Mouse (Mus musculus) thymus, postnatal 0 days (tissue): ENCODE results near the gene Tex19.2. TPM values are rescaled to one million over a fixed set of nuclear protein-coding genes. Genes with fewer than 3 reads are reported as not detected.

Source experiments
- DNase-seq: peaks from one replicate; pipeline ENCODE4 v3.0.0-alpha.2; 2015; ENCODE audit warnings: low spot score
- polyA plus RNA-seq: library from polyadenylated mRNA; unstranded; fragments of >200 nt; fragmentation: Nextera tagmentation; extraction: Ambion mirVana; gene quantifications from 2 replicates; pipeline ENCODE4 v1.2.1, GENCODE M21; 2015

The Tex19.2 gene
- polyA plus RNA-seq = 0.10 and 0.13 TPM in 2 replicates

DNA sequence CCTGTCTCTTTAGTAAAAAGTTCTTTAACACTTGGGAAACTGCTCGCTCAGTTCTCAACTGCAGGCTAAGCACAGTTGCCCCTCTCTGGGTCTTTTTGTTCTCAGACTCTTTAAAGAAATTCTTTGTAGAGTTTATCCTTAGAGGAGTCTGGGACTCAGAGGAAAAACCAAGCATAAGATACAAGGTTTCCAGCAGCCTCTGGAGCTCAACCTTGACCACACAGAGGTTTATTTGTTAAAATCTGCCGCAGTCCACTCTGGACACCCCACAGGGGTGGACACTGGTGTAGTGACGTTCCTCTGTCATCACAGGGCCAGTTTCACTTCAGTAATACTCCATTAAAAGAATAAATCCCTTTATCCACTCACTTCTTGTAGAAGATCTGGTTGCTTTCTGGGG lies at the start of gene Tex19.2:
TSS of gene Tex19.2 (minus strand) at position 101 of the 400 bp plus-strand sequence.
- DNase-seq = no peak

- DNase-seq = no peak
These were observed 45.3 kb upstream of the Tex19.2 start for GRCm38 (mm10) chr11:121163751-121164150.

- no peak for DNase-seq
These were observed 42.3 kb upstream of the Tex19.2 start for GRCm38 (mm10) chr11:121160636-121161346.

GRCm38 (mm10) chr11:121159971-121160370 lies 41.5 kb upstream of the Tex19.2 start, which contains the start of gene Uts2r:
TSS of gene Uts2r (plus strand) at chr11:121160271.
- no peak for DNase-seq

GRCm38 (mm10) chr11:121156411-121156891 lies 38.0 kb upstream of the Tex19.2 start:
- no peak for DNase-seq

GRCm38 (mm10) chr11:121154203-121154602 lies 35.7 kb upstream of the Tex19.2 start:
- DNase-seq = no peak

DNA sequence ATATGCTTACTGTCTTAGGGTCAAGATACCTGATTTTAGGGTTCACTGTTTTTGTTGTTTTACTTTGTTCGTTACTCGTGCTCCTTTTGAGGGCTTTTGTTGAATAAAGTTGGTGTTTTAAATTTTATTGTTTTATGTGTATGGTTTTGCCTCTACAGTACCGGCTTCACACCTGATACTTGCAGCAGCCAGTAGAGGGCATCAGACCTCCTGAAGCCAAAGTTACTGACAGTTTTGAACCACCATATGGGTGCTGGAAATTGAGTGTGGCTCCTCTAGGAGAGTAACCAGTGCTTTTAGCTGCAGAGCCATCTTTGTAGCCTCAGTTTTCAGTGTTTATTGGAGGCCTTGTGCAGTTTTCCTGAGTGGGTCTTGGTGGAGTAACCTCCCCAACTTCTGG lies 29.7 kb upstream of the Tex19.2 start:
- DNase-seq = peak; percentile 12

DNA sequence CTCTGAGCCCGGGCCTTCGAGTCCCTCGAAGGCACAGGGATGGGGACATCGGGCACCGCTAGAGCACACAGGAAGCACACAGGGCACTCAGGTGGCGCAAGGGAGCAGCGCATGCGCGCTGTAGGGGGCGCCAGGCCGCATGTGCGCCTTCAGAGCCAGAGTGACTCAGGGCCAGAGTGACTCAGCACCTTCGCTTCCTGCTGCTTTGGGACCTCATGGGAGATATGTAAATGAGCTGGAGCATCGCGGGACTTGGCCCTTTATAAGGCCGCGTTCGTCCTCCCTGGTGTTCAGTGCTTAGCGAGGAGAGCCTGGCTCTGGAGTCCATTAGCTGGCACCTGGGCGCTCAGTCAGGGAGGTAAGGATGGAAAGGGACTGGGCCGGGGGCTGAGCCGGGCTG lies 27.4 kb upstream of the Tex19.2 start, which contains the start of gene Tex19.1:
TSS of gene Tex19.1 (plus strand) at position 279 of the 400 bp plus-strand sequence.
- DNase-seq = peak; percentile 6

GRCm38 (mm10) chr11:121143325-121144015 lies 25.0 kb upstream of the Tex19.2 start:
- no peak for DNase-seq

DNA sequence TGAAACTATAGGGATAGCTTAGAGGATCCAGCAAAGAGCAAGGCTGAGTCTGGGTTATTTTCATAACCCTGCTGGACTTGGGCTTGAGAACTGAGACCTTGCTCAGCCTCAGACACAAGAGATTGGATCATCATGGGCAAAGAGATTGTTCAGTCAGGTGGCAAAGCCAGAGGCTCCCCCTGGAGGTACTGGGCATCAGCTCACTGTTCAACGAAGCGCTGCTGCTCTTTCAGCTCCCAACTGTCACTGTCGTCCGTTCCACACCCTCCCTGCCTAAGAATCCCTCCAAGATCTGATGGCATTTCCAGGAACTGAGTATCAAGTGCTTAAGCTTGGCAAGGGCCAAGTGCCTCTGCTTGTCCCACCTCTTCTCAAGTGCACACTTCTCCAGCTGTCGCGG lies 20.3 kb upstream of the Tex19.2 start:
- no peak for DNase-seq

DNA sequence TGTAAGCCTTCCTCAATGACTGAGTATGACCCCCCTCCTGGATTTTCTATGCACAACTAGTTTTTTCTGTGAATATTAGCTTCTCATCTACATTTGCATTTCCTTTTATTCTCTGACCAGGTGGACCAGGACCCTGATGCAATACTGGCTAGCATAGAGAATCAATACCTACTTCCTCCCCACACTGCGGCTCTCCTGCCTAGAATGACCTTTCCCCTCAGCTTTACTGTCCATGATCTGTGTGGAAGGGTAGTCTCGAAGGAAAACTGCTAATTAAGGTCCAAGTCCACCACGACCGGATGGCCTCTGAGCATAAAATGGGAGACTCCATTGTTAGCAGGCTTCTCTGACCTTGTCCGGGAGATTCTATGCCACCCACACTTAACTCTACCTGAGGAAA lies 19.2 kb upstream of the Tex19.2 start:
- DNase-seq = no peak

GRCm38 (mm10) chr11:121134600-121134999 lies 16.1 kb upstream of the Tex19.2 start:
- DNase-seq = no peak

DNA sequence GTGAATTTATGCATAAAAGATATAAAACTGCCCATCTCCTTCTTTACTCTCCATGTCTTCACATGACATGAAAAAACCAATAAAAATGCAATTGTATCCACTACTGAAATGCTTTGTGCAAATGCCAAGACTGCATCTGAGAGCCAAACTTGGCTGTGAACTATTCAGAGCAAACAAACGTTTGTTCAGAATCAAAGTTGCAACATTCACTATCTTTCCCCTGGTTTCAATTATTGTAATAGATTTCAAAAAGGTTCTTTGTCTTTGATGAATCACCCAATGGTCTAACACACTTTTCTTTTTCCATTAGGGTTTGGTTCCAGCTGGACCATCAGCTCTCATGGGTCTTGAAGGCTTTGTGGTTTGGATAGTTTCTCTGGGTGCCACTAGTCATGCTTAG lies 11.1 kb upstream of the Tex19.2 start:
- DNase-seq = no peak

DNA sequence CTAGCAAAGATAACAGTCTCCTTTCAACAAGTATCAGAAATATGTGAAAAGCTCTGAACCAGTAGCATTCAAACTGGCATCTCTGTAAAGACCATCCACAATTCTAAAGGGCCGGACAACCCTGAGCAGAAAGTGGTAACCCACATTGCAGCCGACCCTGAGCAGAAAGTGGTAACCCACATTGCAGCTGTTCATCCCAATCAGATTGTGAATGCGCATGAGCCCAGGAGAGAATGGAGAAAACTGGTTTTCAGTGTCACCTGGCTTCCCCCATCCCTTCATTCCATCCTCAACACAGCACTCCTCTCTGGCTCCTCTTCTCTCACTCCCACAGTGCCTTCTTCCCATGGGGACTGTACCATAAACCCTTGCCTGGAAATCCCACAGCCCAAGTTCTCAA lies 9.0 kb upstream of the Tex19.2 start:
- no peak for DNase-seq

GRCm38 (mm10) chr11:121126395-121126794 lies 7.9 kb upstream of the Tex19.2 start:
- peak; percentile 26 for DNase-seq

DNA sequence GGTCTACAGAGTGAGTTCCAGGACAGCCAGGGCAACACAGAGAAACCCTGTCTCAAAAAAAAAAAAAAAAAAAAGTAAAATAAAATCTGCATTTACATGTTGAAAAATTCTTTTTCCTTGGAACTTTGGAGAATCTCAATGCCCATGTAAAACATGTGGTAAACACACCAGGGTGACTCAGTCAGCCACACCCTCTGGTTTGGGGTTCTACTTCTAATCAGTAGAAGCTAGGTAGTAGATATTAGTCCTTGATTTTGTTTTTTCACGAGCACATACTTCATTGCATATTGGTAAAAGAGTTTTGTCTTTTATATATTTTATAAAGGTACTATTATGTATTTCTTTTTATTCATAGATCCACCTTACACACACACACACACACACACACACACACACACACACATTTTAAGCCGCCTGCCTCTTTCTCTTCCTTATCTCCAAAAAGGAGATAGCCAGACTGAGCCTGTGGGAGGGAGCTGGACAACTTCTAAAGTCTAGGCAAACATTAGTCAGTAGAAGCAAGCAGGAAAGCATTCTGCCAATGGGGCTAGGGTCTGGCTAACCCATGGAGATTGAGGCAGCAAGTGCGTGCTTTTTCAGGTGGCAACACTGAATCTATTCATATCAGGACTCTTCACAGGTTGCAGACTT lies 7.2 kb upstream of the Tex19.2 start:
- DNase-seq = no peak

DNA sequence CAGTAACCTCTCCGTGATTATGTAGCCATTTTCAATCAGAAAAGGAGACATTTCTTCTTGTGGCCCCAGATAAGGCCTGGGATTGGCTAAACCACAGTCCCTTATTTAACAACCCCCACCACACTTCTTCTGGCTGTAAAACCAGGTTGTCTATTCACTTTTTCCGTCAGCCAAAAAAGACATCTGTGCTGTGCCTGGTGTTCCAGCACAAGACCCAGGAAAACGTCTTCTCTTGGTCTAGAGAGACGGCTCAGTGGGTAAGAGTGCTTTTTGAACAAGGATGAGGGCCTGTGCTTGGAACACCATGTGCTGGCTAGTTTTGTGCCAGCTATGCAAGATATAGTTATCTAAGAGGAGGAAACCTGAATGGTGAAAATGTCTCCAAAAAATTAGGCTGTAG lies 5.0 kb upstream of the Tex19.2 start:
- no peak for DNase-seq

- no peak for DNase-seq
These were observed 3.7 kb upstream of the Tex19.2 start for GRCm38 (mm10) chr11:121122024-121122670.

DNA sequence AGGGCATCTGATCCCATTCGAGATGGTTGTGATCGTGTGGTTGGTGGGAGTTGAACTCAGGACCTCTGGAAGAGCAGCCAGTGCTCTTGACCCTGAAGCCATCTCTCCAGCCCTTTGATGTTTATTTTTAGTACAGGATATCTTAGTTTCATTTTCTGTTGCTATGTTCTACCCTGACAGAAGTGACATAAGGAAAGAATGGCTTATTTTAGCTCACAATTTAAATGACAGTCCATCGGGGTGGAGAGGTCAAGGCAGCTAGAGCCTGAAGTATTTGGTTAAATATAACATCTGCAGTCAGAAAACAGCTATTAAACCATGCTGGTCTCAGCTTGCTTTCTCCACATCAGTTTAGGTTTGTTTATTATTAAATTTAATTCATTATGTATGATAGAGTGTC lies 2.7 kb upstream of the Tex19.2 start:
- no peak for DNase-seq

GRCm38 (mm10) chr11:121118106-121118505 lies 371 bp downstream of the Tex19.2 start:
- no peak for DNase-seq

DNA sequence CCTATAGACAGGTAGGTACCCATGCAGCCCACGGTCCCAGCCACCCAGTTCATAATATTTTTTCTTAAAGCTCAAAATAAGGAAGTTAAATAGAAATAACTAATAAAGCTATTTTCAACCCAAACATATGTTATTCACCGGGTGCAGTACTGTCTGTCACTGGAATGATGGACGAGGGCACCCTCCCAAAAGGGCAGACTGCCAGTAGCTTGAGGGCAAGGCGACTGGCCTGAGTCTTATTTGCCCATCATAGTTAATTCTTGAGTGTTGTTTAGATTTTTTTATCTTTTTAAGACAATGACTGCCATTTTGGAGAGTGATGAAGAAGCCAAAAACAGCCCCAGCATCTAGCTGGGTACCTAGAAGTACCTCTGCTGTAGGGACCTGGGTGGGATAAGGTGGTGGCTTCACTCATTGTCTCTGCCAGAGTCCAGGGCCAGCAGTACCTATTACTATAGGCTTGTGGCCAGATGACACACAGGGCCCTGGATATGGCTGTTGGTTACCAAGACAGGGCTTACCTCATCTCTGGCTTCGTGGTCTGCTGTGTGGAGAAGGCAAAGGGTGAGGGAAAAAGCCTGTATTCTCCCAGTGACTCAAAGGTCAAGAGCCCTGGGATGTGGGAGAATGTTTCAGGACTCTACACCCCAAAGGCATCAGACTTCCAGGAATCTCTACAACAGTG lies 6.2 kb downstream of the Tex19.2 start:
- no peak for DNase-seq
